Mouse (Mus musculus) neural tube, embryonic 15.5 days (tissue): ENCODE data around the gene Gm45337. TPM values are rescaled to one million over a fixed set of nuclear protein-coding genes. Genes with fewer than 3 reads are reported as not detected.

Experiments used
- ATAC-seq: fragments of 200-750 bp; cut with Nextera tagmentation; 2 replicates; pipeline ENCODE4 v1.8.0; 2017; ENCODE audit warnings: mild to moderate bottlenecking, moderate TSS enrichment, moderate library complexity; ENCODE audit not compliant: low FRiP score
- H3K27ac ChIP-seq: fragments of 300-500 bp; sonication (generic); replicated peaks from 2 replicates; pipeline ENCODE4 v1.5.1; 2015; ENCODE audit warnings: mild to moderate bottlenecking, inconsistent platforms
- H3K27me3 ChIP-seq: fragments of 300-500 bp; sonication (generic); replicated peaks from 2 replicates; pipeline ENCODE4 v1.6.1; 2015; ENCODE audit warnings: inconsistent platforms
- H3K36me3 ChIP-seq: fragments of 300-500 bp; sonication (generic); 2 replicates; pipeline ENCODE4 v1.6.1; 2015; ENCODE audit warnings: inconsistent platforms
- H3K4me1 ChIP-seq: fragments of 300-500 bp; sonication (generic); 2 replicates; pipeline ENCODE4 v1.6.1; 2015; ENCODE audit warnings: inconsistent platforms
- H3K4me2 ChIP-seq: fragments of 300-500 bp; sonication (generic); 2 replicates; pipeline ENCODE4 v1.6.1; 2015; ENCODE audit warnings: inconsistent platforms, mild to moderate bottlenecking, moderate library complexity
- H3K4me3 ChIP-seq: fragments of 300-500 bp; sonication (generic); replicated peaks from 2 replicates; pipeline ENCODE4 v1.5.1; 2015; ENCODE audit warnings: mild to moderate bottlenecking, inconsistent platforms
- H3K9ac ChIP-seq: fragments of 300-500 bp; sonication (generic); replicated peaks from 2 replicates; pipeline ENCODE4 v1.6.1; 2015; ENCODE audit warnings: mild to moderate bottlenecking, inconsistent platforms
- H3K9me3 ChIP-seq: fragments of 300-500 bp; sonication (generic); replicated peaks from 2 replicates; pipeline ENCODE4 v1.6.1; 2016; ENCODE audit warnings: inconsistent platforms
- WGBS: fragments of 180-500 bp; shearing (Covaris S2); methylation state at CpG from one replicate; pipeline ENCODE4 v1.1.7; 2015; ENCODE audit warnings: mixed read lengths; 5-methylcytosine and 5-hydroxymethylcytosine counted together
- polyA plus RNA-seq: library from polyadenylated mRNA; unstranded; fragments of >200 nt; fragmentation: Nextera tagmentation; extraction: Ambion mirVana; gene quantifications from 2 replicates; pipeline ENCODE4 v1.2.1, GENCODE M21; 2015

The Gm45337 gene
- polyA plus RNA-seq, 1 experiment from 2014 or later, result not detected

- WGBS, result under 1% methylated on average over 55 of the region's 63 CpGs
- ATAC-seq, result peak; percentile 87
- Histone ChIP-seq H3K4me3 (peak within 1 kb of the TSS; percentile 70), H3K9me3 (no peaks in the 10 kb centered on the region), H3K27ac (peak within 1 kb of the TSS; percentile 93), H3K4me2 (peak within 1 kb of the TSS; percentile 95), H3K4me1 (peaks cover 55% of the 10 kb centered on the region), H3K9ac (peak within 1 kb of the TSS; percentile 96), H3K27me3 (0 out of 2 replicates have a peak, but pooled peaks cover 2% of the 10 kb centered on the region), H3K36me3 (no peaks in the 10 kb centered on the region)
These were observed 49.0 kb downstream of the Gm45337 start, which contains the start of gene Dusp8 for GRCm38 (mm10) chr7:142095183-142095931. TSS of gene Dusp8 (minus strand) at chr7:142095843.

- peak; percentile 56 for ATAC-seq
- H3K4me2 ChIP-seq, result peak overlapping the region; percentile 95
- 0 out of 2 replicates have a peak, but pooled peaks cover 2% of the 10 kb centered on the region for H3K27me3 ChIP-seq
- peak overlapping the region; percentile 70 for H3K4me3 ChIP-seq
- no peaks in the 10 kb centered on the region for H3K9me3 ChIP-seq
- H3K9ac ChIP-seq, result peak overlapping the region; percentile 96
- no peaks in the 10 kb centered on the region for H3K36me3 ChIP-seq
- H3K27ac ChIP-seq, result peak overlapping the region; percentile 93
- H3K4me1 ChIP-seq, result peaks cover 63% of the 10 kb centered on the region
- under 1% methylated on average over 89 of the region's 89 CpGs for WGBS
These were observed 49.9 kb downstream of the Gm45337 start for GRCm38 (mm10) chr7:142094301-142095143.

- Histone ChIP-seq H3K4me2 (peak overlapping the region; percentile 95), H3K27ac (peak overlapping the region; percentile 93), H3K4me1 (peaks cover 70% of the 10 kb centered on the region), H3K36me3 (no peaks in the 10 kb centered on the region), H3K27me3 (0 out of 2 replicates have a peak, but pooled peaks cover 2% of the 10 kb centered on the region), H3K9me3 (no peaks in the 10 kb centered on the region), H3K4me3 (peak overlapping the region; percentile 70), H3K9ac (peak overlapping the region; percentile 96)
- no peak for ATAC-seq
- WGBS, result 15% methylated on average over 6 of the region's 6 CpGs
These were observed 50.6 kb downstream of the Gm45337 start for GRCm38 (mm10) chr7:142093696-142094240.

Other genes with a start within 250 kb of the Gm45337 start
- 67.5 and 70.0 TPM in 2 replicates for gene Tollip, start 226.1 kb downstream of the Gm45337 start, polyA plus RNA-seq
- gene Brsk2, start 194.9 kb downstream of the Gm45337 start, polyA plus RNA-seq, result 17.5 and 20.2 TPM in 2 replicates
- 51.2 and 55.6 TPM in 2 replicates for gene Mob2, start 83.5 kb downstream of the Gm45337 start, polyA plus RNA-seq
- 110 and 132 TPM in 2 replicates for gene Dusp8, start 48.8 kb downstream of the Gm45337 start, polyA plus RNA-seq
- gene Gm45618, start 23.9 kb downstream of the Gm45337 start, polyA plus RNA-seq, result 0.40 and 0.50 TPM in 2 replicates
- gene Gm39115, start 8.6 kb downstream of the Gm45337 start, polyA plus RNA-seq, result not detected in 2 replicates
- not detected in 2 replicates for gene Gm29735, start 12.5 kb upstream of the Gm45337 start, polyA plus RNA-seq
- not detected in 2 replicates for gene Gm4553, start 21.1 kb upstream of the Gm45337 start, polyA plus RNA-seq
- gene Krtap5-2, start 31.4 kb upstream of the Gm45337 start, polyA plus RNA-seq, result not detected in 2 replicates
- not detected in 2 replicates for gene Gm10153, start 45.8 kb upstream of the Gm45337 start, polyA plus RNA-seq
- not detected in 2 replicates for gene Krtap5-3, start 56.8 kb upstream of the Gm45337 start, polyA plus RNA-seq
- not detected in 2 replicates for gene Gm7579, start 67.3 kb upstream of the Gm45337 start, polyA plus RNA-seq
- not detected in 2 replicates for gene Krtap5-5, start 85.4 kb upstream of the Gm45337 start, polyA plus RNA-seq
- not detected in 2 replicates for gene Gm40460, start 96.5 kb upstream of the Gm45337 start, polyA plus RNA-seq
- gene Gm2431, start 113.7 kb upstream of the Gm45337 start, polyA plus RNA-seq, result not detected in 2 replicates
- gene Gm4559, start 129.8 kb upstream of the Gm45337 start, polyA plus RNA-seq, result not detected in 2 replicates
- gene Krtap5-1, start 152.5 kb upstream of the Gm45337 start, polyA plus RNA-seq, result not detected in 2 replicates
- not detected in 2 replicates for gene Krtap5-4, start 158.9 kb upstream of the Gm45337 start, polyA plus RNA-seq
- gene Ifitm10, start 229.1 kb upstream of the Gm45337 start, polyA plus RNA-seq, result 13.5 and 14.7 TPM in 2 replicates
- gene Gm49369, start 238.1 kb upstream of the Gm45337 start, polyA plus RNA-seq, result not detected in 2 replicates
- 304 and 310 TPM in 2 replicates for gene Ctsd, start 243.4 kb upstream of the Gm45337 start, polyA plus RNA-seq